Mouse (Mus musculus) lung, adult 2 months (tissue): ENCODE data around the gene Rpl19. TPM values are rescaled to one million over a fixed set of nuclear protein-coding genes. Genes with fewer than 3 reads are reported as not detected.

Experiments
- DNase-seq: peaks from one replicate; pipeline ENCODE4 v3.0.0; 2022
- H3K4me1 ChIP-seq: fragments of 200-500 bp; 2 replicates; pipeline ENCODE4 v1.6.1; 2011; ENCODE audit warnings: low read length; ENCODE audit not compliant: control insufficient read depth, insufficient read depth
- H3K4me3 ChIP-seq: fragments of 200-500 bp; replicated peaks from 2 replicates; pipeline ENCODE3; 2011; ENCODE audit warnings: low read depth, mild to moderate bottlenecking, control low read depth, low read length; ENCODE audit errors: extremely low read depth
- CTCF ChIP-seq: fragments of 200-500 bp; IDR thresholded peaks from 2 replicates; pipeline ENCODE4 v1.5.1; 2011; ENCODE audit warnings: mild to moderate bottlenecking, low read length, control low read depth; ENCODE audit not compliant: insufficient read depth
- POLR2A ChIP-seq: fragments of 200-500 bp; IDR thresholded peaks from 2 replicates; pipeline ENCODE4 v1.6.1; 2011; ENCODE audit warnings: low read depth, mild to moderate bottlenecking, control low read depth, low read length, borderline replicate concordance; ENCODE audit errors: extremely low read depth
- WGBS: fragments of 180-500 bp; shearing (Covaris S2); methylation state at CpG from one replicate; pipeline ENCODE4 v1.1.7; 2018; 5-methylcytosine and 5-hydroxymethylcytosine counted together
- polyA plus RNA-seq: library from polyadenylated mRNA; depleted of rRNA; stranded (reverse); fragments of >200 nt; gene quantifications from 2 replicates; pipeline ENCODE4 v1.2.3, GENCODE M21; 2012

The Rpl19 gene
- polyA plus RNA-seq, 1 experiment: 513 TPM

GRCm38 (mm10) chr11:98020710-98021109 is 5.8 kb upstream of the Rpl19 start:
- no peak for TF ChIP-seq CTCF
- TF ChIP-seq POLR2A: no peak
- 50% methylated on average over 1 of the region's 1 CpGs for WGBS
- Histone ChIP-seq H3K4me3 (no peak overlapping the region), H3K4me1 (peaks cover 6% of the 10 kb centered on the region)
- no peak for DNase-seq

- Histone ChIP-seq H3K4me3 (no peak overlapping the region), H3K4me1 (peaks cover 8% of the 10 kb centered on the region)
- no peak for TF ChIP-seq POLR2A
- no peak for TF ChIP-seq CTCF
- 28% methylated on average over 2 of the region's 2 CpGs for WGBS
- no peak for DNase-seq
Measured at GRCm38 (mm10) chr11:98021118-98021517, 5.4 kb upstream of the Rpl19 start.

- peak; percentile 39 for DNase-seq
- WGBS: 9% methylated on average over 34 of the region's 34 CpGs
- TF ChIP-seq POLR2A: no peak
- no peak for TF ChIP-seq CTCF
- peak overlapping the region; percentile 75 for H3K4me3 ChIP-seq
- H3K4me1 ChIP-seq: peaks cover 8% of the 10 kb centered on the region
Measured at GRCm38 (mm10) chr11:98021565-98022252, 4.8 kb upstream of the Rpl19 start.

- TF ChIP-seq CTCF: no peak
- TF ChIP-seq POLR2A: no peak
- no peak for DNase-seq
- peaks cover 8% of the 10 kb centered on the region for H3K4me1 ChIP-seq
- WGBS: 1% methylated on average over 23 of the region's 23 CpGs
- H3K4me3 ChIP-seq: peak overlapping the region; percentile 75
Measured at GRCm38 (mm10) chr11:98022253-98022554, 4.3 kb upstream of the Rpl19 start.

- no peak for TF ChIP-seq CTCF
- TF ChIP-seq POLR2A: peak; percentile 39; the same call in 1 of the 2 replicates
- peak; percentile 76 for DNase-seq
- WGBS: 1% methylated on average over 52 of the region's 52 CpGs
- Histone ChIP-seq H3K4me1 (peaks cover 8% of the 10 kb centered on the region), H3K4me3 (peak within 1 kb of the TSS; percentile 95)
Measured at GRCm38 (mm10) chr11:98022555-98023371, 3.7 kb upstream of the Rpl19 start, which contains the start of gene Cacnb1. TSS of gene Cacnb1 (minus strand) at chr11:98023034.

- no peak for TF ChIP-seq POLR2A
- no peak for TF ChIP-seq CTCF
- no peak for DNase-seq
- 77% methylated on average over 3 of the region's 3 CpGs for WGBS
Measured at GRCm38 (mm10) chr11:98024516-98024915, 2.0 kb upstream of the Rpl19 start.

GRCm38 (mm10) chr11:98026248-98026569 is 301 bp upstream of the Rpl19 start:
- H3K4me1 ChIP-seq: peaks cover 8% of the 10 kb centered on the region
- WGBS: 6% methylated on average over 15 of the region's 15 CpGs
- no peak for DNase-seq
- TF ChIP-seq CTCF (no peak), POLR2A (no peak)
- peak overlapping the region; percentile 80 for H3K4me3 ChIP-seq

More at GRCm38 (mm10) chr11:98024516-98024915, 2.0 kb upstream of the Rpl19 start:
- Histone ChIP-seq H3K4me3 (no peak overlapping the region), H3K4me1 (peaks cover 8% of the 10 kb centered on the region)

- WGBS: under 1% methylated on average over 18 of the region's 18 CpGs
- Histone ChIP-seq H3K4me3 (peak overlapping the region; percentile 80), H3K4me1 (peaks cover 4% of the 10 kb centered on the region; the same call in 1 of the 2 replicates)
- TF ChIP-seq POLR2A (no peak), CTCF (no peak)
- DNase-seq: no peak
Measured at GRCm38 (mm10) chr11:98027297-98027688, 783 bp downstream of the Rpl19 start.

GRCm38 (mm10) chr11:98027785-98028184 is 1.3 kb downstream of the Rpl19 start:
- TF ChIP-seq POLR2A: no peak
- TF ChIP-seq CTCF: no peak
- WGBS: 17% methylated on average over 7 of the region's 7 CpGs
- no peak for DNase-seq
- Histone ChIP-seq H3K4me3 (no peak overlapping the region), H3K4me1 (peaks cover 4% of the 10 kb centered on the region; the same call in 1 of the 2 replicates)
